Mouse (Mus musculus) spleen, adult 18-20 months (tissue): ENCODE measurements at regions not wholly inside any gene's neighbourhood (a gene's known extent, or its start where the extent isn't known, plus 50 kb on each side); places are given as distances from the start of the nearest gene placed in this dataset.
A peak's percentile ranks its signal among the peaks of the same experiment; 100 is the strongest.

ENCODE experiments used
- DNase-seq, 2 experiments: peaks; one replicate each; pipeline ENCODE4 v3.0.0; 2022; ENCODE audit warnings: mixed read lengths in 2 of 2

DNA sequence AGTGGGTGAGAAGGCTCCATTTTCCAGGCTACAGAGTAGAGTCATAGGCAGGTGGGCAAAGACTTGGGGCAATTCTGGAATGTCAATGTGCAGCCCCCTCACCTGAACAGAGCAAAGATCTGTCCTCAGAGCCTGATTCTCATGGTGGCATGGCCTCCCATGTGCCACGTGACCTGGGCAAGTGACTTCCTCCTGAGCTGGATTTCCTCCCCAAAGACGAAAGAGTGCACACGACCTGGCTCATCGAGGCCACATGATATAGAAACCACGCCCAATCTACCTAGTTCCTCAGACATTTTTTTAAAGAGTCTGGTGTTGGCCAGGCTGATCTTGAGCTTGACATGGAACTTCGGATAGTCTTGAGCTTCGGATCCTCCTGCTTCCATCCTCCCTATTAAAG lies 139.5 kb upstream of the Tle3 start:
- DNase-seq, result no peak

DNA sequence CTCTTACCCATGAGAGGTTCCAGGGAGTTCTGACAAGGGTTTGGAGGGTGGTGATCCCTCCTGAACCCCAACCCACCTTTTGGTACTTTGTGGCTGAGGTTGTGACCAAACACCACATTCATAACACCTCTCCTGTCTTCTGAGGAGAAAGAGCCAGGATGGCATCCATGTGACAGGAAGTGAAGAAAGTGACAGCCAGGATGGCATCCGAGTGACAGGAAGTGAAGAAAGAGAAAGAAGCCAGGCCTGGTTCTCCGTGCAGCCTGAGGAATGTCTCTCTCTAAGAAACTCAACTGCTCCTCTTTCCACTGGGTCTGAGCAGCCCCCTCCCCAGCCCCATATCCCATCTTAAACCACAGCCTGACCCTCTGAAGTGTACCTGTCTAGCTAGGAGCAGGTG lies 138.9 kb upstream of the Tle3 start:
- no peak for DNase-seq

DNA sequence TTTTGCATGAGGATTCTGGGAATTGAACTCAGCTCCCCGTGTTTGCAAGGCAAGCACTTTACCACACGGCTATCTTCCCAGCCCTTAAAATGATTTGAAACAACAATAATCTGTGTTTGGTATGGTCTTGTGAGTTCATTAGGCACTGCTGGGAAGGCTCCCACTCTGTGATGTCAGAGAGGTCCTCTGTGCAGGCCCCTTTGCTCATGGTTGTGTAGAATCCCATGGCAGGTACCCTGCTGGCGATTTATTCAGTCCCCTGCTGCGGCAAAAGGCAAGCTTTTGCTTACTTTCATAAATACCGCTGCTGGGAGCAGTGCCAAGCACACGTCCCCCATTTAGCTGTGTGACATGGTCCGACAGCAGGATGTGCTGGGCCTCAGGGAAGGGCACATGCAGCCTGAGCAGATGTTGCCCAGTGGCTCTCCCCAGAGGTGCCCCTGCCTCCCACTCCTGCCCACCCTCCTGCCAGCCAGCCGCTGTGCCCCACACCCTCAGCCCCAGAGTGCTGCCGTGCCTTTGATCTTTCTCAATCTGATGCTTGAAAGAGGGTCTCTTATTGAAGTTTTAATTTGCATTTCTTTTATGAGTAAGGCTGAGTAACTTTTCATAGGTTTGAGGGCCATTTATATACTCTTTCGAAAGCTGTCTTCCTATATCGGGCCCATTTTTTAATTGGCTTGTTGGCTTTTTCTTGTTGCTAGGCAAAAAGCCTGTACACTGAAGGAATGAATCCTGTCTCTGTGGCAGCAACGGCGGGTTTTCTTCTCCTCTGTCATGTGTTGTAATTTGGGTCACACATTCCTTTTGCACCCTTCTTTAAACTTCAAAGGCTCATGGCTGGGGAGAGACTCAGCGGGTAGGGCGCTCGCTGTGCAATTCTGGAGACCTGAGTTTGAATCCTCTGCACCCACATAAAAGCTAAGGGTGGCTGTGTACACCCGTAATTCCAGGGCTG lies 136.2 kb upstream of the Tle3 start:
- DNase-seq, result no peak

DNA sequence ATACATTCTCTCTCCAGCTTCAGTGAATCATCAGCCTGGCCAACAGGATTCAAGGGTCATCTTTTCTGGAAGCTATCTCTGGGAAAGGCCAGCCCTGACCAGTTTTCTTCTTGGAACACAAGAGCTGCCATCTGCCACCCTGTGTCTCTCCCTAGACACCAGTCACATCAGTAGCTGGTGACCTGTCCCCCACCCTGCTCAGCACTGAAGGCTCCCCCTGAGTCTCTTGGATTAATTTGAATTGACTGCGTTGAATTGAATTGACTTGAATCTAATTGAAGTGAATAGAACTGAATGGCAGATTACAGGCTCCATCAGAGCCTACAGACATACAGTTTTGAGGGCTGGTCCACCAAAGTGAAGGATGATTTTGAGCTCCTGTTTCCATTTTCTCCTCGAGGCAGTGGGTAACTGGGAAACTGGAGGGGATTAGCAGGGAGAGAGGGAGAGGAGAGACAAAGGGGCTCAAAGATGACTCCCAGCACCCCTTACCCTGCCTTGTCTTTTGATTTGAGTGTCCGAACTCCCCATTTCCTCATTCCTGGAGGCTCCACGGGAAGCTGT lies 133.4 kb upstream of the Tle3 start:
- DNase-seq, result no peak

DNA sequence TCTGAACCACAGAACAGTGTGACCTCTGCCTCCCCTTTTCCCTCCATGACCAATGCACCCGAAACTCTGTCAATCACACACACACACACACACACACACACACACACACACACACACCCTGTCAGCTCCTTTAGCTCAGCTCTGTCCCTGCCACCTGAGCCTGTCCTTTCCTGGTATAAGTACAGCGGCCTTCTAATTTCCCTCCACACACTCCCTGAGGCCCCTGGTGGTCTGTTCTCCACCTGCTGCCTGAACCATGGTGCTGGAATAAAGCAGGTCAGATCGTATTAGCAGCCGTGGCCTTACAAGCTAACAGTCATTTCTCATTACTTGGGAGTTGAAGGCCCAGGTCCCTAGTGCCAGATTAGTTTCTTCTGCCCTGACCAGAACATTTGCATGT lies 132.8 kb upstream of the Tle3 start:
- DNase-seq, result no peak

DNA sequence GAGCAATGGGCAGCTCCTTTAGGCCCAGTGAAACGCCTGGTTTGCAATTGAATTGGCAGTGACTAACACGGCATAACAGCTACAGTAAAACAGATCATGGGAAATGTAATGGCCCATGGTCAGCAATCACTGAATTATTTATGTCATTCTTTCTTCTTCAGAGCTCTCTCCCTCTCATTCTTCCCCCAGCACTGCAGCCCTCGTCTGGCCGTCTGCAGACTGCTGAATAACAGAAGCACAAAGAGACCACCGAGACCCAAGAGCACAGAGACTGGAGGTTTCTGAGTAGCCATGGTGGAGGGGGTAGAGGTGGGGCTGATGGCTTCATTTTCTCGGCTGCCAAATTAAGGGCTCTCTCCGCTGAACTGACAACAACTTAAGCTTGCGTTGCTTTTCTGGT lies 130.7 kb upstream of the Tle3 start:
- DNase-seq, result no peak

DNA sequence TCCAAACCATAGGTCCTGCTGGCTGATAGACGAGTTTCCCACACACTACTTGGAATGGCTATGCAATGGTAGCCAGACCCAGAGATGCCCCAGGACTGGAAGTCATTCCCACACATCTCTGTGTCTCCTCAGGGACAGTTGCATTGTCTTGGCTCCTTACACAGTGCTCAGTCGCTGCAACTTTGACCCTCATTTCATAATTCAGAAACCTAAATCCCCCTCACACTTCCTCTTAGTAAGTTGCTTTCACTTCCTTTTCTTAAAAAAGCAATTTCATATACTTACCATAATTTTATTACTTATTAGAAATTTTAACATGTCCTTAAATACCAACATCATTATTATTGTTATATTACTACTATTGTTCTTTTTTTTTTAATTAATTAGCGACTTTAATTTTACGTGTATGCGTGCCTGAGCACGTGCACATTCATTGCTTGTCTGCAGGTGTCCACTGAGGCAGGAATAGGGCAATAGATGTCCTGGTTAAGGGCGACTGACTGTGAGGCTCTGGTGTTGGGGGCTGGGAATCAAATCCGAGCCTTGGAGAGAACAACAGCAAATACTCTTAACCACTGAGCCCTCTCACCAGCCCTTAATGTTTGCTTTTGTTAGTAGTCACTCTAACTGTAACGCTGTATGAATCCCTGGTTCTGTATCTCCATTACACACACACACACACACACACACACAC lies 129.9 kb upstream of the Tle3 start:
- peak in 1 of 2 experiments; percentile 30 for DNase-seq

DNA sequence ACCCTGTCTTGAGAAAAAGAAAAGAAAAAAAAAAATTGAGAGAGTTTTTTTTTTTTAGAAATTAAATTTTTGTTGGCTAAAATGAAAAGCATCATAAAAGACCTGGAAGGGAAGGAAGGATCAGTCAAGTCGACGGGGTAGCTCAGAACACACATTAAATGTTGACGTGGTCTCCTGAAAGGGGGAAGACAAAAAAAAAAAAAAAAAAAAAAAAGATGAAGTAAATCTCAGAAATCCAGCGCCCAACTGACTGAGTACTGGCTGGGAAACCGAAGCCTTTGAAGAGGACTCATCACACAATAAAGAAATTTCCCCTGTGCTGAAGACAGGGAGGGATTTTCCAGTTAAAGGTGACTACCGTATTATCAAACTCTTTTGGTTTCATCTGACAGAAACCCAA lies 128.9 kb upstream of the Tle3 start:
- DNase-seq, result no peak

DNA sequence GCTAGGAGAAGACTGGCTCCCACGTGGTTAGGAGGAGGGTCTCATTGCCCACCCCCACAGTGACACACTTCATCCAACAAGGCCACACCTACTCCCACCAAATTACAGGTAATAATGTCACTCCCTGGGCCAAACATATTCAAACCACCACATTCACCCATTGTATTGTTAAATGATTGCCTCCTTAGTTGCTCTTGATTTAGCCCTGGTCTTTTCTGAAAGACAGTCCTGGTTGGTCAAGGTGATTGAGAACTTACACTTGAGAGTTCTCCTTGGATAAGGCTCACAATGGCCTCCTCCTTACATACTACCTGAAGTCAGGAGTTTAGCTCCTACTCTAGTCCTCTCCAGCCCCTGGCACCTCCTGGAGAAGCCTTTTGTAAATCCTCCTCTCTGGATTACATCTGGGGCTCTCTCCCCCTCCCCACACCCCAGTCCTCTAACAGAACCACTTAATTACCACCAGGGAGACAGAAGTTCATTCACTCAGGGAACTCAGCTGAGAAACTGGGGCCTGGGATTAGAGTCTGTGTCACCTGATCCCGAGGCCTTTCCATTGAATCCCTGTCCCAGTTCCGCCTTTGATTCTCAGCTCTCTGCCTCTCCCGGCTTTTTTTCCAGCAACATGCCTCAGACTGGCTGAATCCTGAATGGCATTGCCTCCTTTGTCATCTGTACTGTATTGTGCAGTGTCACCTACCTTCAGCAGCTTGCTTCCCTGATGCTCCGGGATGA lies 122.3 kb upstream of the Tle3 start:
- DNase-seq, result no peak

DNA sequence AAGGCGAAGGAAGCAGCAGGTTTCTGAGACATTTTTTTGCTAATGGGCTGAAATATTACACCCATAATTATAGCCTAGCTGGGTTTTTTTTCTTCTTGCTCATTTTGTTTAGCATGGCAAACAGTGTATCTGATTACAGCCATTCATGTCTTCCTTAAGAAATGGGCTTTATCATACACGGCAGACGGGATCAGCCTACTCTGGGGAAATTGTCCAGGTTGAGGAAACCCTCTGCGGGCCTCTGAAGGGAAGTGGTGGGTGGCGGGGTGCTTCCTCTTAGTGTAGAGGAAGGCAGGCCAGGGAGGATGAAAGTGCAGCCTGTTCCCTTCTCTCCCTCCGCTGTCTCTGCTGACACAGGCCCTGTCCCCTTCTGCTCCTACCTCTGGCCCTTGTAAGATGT lies 120.6 kb upstream of the Tle3 start:
- DNase-seq, result peak; percentile 41 to 53

DNA sequence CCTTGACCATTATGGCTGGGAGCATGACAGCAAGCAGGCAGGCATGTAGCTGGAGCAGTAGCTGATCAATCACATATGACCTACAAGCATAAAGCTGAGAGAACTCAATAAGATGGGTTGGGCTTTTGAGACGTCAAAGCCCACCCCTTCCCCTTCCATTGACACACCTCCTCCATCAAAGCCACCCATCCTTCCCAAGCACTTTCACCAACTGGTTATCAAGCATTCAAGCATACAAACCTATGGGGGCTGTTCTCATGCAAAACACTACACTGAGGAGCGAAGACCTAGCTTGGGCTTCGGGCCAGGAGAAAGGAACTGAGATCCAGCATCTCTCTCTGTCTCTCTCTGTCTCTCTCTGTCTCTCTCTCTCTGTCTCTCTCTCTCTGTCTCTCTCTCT lies 118.4 kb upstream of the Tle3 start:
- DNase-seq, result no peak

DNA sequence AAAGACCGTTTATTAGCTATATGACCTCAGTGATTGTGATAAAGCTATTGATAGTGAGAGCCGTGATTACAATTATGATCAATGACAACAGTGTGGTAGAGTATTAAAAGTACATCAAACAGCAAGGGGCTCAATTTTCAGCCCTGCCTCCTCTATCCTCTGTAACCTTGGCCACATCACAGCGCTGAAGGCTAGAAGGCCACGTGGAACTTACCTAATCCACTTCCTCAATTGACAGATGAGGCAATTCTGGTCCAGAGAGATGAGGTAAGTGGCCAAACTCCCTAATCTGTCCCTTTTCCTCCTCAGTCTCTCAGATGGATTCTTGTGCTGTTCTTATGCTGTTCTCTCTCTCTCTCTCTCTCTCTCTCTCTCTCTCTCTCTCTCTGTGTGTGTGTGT lies 114.7 kb upstream of the Tle3 start:
- DNase-seq, result no peak

DNA sequence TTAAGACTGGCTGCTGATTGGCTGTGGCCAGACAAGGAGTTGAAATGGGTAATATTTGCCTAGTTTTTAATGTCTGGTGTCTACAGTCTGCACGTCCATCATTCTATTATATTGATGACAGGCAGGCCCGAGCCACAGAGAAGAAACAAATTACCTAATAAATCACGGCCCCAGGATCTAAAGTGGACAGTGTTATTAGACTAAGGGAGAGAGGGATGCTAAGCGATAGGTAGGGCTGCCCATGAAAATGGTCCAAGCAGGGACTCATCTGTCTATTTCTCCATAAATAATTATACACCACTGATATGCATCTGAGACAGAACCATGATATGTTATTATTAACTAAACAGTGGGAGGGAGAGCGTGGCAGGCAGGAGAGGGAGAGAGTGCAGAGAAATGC lies 114.1 kb upstream of the Tle3 start:
- DNase-seq, result no peak

DNA sequence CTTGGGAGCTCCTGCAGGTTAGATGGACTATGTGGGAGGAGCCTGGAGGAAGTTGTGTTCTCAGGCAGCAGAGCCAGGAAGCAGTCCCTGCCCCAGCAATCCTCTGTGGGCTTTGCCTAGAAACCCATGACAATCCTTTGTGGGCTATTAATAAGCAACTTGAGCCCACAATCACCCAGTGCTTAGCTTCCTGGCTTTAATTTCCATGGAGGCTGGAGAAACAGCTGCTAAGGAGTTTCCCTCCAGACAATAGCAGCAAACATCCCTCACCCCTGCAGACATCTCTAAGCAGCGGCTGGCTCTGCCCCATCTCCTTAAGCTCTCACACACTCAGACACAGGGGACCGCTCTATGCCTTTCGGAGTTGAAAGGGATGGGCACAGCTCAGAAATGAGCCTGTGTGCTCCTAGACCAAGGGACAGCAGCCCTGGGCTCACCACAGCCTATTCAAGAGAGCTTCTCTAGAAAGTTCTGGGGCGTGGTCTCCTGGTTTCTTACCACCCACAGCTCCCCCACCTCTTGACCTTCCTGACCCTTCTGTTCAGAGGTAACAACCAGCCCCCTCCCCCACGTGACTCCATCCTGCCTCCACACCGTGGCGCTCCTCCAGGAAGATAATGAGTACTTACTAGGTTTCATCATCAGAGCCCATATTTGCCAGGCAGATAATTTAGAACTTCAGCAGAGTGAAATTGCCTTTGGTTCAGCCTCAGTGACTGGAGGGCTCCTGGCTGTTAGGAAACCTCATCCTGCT lies 112.6 kb upstream of the Tle3 start:
- DNase-seq, result no peak

DNA sequence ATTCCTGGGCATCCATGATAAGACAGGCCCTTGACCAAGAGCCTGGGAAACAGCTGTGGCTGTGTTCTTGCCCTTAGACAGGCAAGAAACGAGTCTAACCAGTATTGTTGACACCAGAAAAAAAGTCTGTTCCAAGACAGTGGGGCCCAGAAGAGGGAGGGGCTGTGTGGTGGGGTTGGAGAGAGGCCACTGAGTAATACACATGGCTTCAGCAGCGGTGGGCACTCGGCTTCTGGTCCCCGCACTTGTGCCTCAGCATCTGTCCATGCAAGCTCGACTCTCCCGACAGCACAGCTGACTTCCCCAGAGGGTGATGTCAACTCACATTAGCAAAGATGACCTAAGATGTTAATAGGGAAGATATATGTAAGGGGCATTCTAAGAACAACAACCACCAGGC lies 110.9 kb upstream of the Tle3 start:
- DNase-seq, result no peak

DNA sequence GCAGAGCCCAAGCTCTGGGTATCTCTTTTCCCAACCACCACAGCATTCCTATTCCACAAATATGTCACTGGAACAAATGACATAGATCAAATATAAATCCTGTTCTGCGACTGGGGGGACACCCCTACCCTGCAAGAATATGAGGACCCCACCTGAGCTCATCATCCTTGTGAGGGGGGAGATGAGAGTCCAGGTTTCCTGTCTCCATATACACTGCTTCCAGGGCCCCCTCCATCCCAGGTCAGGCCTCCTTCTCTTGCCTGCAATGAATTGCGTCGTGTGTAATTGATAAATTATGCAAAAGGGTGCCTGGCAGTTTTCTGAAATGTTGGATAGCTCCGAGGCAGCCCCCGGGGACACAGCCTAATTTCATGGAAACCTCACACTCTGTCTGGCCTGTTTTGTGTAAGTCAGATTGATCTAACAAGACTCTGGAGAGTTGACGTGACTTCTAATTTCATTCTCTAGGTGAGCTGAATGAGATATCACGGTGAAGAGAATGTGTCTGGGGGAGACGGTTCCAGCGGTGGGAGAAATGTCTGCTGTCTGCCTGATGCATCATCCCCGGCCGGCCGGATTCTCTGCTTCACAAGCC lies 110.3 kb upstream of the Tle3 start:
- DNase-seq, result no peak

DNA sequence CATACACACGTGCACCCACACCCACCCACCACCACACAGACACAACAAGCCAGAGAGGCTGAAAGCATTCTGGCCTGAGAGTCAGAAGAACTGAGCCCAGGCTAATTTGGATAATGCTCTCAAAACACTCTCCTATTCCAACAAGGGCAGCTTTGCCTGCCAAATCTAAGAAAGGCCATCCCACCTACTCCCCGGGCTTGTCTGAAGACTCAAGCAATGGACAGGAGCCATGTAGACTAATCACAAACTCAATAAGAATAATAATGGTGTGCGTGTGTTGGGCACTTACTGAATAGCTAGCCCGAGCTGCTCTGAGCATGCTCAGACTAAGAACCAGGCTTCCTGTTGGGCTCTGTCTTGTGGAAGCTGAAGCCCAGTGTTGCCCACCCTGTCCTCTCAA lies 108.8 kb upstream of the Tle3 start:
- no peak for DNase-seq

DNA sequence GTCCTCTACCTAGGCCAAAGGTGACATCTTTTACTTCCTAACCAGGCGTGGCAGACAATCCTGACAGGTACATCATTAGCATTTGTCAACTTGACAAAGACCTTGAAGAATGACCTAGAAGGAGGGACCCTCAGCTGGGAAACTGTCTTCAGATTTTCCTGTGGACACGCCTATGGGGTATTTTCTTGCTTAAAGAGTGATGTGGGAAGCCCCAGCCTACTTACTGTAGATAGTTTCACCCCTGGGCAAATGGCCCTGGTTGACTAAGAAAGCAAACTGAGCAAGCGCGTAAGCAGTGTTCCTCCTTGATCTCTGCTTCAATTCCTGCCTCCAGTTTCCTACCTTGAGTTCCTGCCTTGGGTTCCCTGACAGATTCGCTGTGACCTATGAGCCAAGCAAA lies 106.7 kb upstream of the Tle3 start:
- DNase-seq, result no peak

DNA sequence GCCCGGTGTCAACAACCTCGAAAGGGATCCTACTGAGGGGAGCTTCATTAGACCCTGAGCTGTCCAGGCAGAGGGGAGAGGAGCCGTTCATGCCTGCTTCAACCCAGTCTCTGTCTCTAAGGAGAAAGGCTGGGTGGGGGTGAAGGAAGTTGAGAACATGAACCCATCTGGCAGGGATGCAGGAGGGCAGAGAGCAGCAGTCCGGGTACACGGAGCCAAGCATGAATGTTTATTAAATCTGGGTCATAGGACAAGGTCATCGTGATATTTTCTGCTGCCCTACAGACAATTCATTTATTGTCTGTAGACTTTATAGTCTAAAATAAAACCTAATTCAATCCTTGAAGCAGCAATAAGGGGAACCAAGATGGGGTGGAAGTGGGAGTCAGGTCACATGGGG lies 105.2 kb upstream of the Tle3 start:
- DNase-seq, result no peak

DNA sequence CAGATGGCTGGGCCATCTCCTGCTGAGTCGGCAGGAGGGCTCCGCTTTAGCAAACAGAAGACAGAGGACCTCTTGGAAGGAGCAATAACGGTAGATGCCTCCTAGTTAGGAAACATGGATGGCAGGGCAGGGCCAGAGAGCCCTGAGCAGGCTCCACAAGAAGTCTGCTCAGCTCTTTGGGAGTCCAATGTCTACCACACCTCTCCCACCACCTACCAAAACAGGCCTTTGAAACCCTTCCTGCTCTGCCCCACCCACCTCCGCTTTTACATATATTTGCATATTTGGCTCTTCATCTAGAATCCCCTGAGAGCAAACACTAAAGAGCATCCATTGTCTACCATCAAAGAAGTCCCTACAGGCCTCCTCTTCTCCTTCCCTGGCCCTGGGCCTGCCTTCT lies 104.6 kb upstream of the Tle3 start:
- DNase-seq, result no peak

DNA sequence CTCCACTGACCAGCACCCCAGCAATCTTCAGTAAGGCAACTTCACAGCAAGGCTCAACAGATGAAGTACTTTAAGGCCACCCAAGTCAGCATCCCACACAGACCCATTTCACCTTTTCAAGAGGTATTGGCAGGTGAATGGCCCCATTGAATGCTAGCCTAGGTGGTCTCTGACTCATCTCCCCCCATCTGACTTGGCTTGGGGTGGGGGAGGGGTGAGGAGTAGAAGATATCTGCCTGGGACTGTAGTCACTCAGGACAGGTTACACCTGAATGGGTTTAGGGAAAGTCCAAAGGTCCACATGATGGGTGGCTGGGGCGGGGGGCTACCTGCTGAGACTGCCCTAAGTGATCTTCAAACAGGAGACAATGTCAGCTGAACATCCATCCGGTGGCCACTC lies 104.0 kb upstream of the Tle3 start:
- DNase-seq, result no peak

DNA sequence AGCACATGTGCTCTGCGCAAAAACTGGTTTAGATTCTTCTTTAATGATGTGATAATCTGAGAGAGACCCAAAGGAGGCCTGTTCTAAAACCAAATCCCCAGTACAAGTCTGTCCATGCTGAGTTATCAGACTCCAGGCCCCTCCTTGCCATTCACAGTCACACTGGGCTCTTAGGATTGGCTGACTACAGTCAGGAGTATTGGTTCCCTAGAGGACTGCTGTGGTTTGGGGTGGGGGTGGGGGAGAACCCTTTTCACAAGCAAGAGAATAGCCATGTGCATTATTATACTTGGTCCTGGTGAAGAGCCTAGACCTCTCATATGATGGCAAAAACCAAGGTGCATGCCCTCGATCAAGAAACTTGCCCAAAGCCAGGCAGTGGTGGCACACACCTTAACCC lies 103.5 kb upstream of the Tle3 start:
- no peak for DNase-seq
